Mouse (Mus musculus) CH12.LX (cell line): Measurements from ENCODE around the gene Prrg2.
"Not testable (repeated sequence)": the region's sequence is repeated elsewhere in the genome, so short reads cannot be mapped to it uniquely, and the experiment has no call there.

Source experiments
- CTCF ChIP-seq, 2 experiments: IDR thresholded peaks in 1 of 2; conservative IDR thresholded peaks in 1 of 2; 2 replicates each; pipeline ENCODE4 v1.5.1; 2011 to 2012; ENCODE audit warnings: low read depth in 2 of 2, low read length in 2 of 2, improper control_type of control experiment in 1 of 2, inconsistent platforms in 1 of 2, mild to moderate bottlenecking in 1 of 2, moderate library complexity in 1 of 2
- E2F4 ChIP-seq: IDR thresholded peaks from 2 replicates; pipeline ENCODE4 v1.6.1; 2011; ENCODE audit warnings: low read depth, low read length, improper control_type of control experiment; ENCODE audit not compliant: insufficient replicate concordance
- HCFC1 ChIP-seq: IDR thresholded peaks from 2 replicates; pipeline ENCODE4 v1.6.1; 2012; ENCODE audit warnings: low read depth, mild to moderate bottlenecking, inconsistent platforms, low read length, improper control_type of control experiment
- JUN ChIP-seq: IDR thresholded peaks from 2 replicates; pipeline ENCODE4 v1.6.1; 2011; ENCODE audit warnings: low read depth, mild to moderate bottlenecking, low read length, improper control_type of control experiment, moderate library complexity; ENCODE audit not compliant: insufficient read depth
- MAX ChIP-seq: IDR thresholded peaks from 2 replicates; pipeline ENCODE4 v1.6.1; 2011; ENCODE audit warnings: low read length, improper control_type of control experiment
- MAZ ChIP-seq: IDR thresholded peaks from 2 replicates; pipeline ENCODE4 v1.6.1; 2012; ENCODE audit warnings: low read depth, mild to moderate bottlenecking, inconsistent platforms, low read length, improper control_type of control experiment, moderate library complexity
- NRF1 ChIP-seq: IDR thresholded peaks from 2 replicates; pipeline ENCODE4 v1.6.1; 2014; ENCODE audit warnings: low read depth, mild to moderate bottlenecking, inconsistent platforms, low read length, improper control_type of control experiment, moderate library complexity
- POLR2A ChIP-seq: IDR thresholded peaks from 2 replicates; pipeline ENCODE4 v1.6.1; 2011; ENCODE audit warnings: low read depth, mild to moderate bottlenecking, improper control_type of control experiment, low read length
- POLR2AphosphoS2 ChIP-seq: IDR thresholded peaks from 2 replicates; pipeline ENCODE4 v1.6.1; 2011; ENCODE audit warnings: low read depth, low read length, improper control_type of control experiment
- SMC3 ChIP-seq: IDR thresholded peaks from 2 replicates; pipeline ENCODE4 v1.6.1; 2011; ENCODE audit warnings: low read depth, low read length, improper control_type of control experiment
- USF1 ChIP-seq: IDR thresholded peaks from 2 replicates; pipeline ENCODE4 v1.6.1; 2014; ENCODE audit warnings: low read depth, mild to moderate bottlenecking, inconsistent platforms, low read length, improper control_type of control experiment
- ZC3H11A ChIP-seq: IDR thresholded peaks from 2 replicates; pipeline ENCODE4 v1.6.1; 2012; ENCODE audit warnings: low read depth, mild to moderate bottlenecking, inconsistent platforms, low read length, improper control_type of control experiment
- ZKSCAN1 ChIP-seq: IDR thresholded peaks from 2 replicates; pipeline ENCODE4 v1.6.1; 2012; ENCODE audit warnings: low read depth, inconsistent platforms, low read length, improper control_type of control experiment, borderline replicate concordance

DNA sequence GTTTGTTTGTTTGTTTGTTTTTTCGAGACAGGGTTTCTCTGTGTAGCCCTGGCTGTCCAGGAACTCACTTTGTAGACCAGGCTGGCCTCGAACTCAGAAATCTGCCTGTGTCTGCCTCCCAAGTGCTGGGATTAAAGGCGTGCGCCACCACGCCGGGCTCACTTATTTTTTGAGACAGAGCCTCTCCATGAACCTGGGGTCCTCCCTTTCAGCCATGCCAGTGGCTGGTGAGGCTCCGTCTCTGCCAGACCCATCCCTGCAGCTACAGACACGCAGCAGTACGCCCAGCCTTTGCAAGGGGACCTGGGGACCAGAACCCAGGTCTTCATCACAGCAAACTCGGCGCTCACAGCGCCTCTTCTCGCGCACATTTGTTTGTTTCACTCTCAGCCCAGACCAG lies 33.5 kb upstream of the Prrg2 start:
- TF ChIP-seq USF1; CTCF (conservative IDR thresholded peaks at IDR 0.05 in 1 of 2, IDR thresholded peaks at IDR 0.05 in 1 of 2; ENCODE audit: low read depth in 2 of 2, low read length in 2 of 2); MAX; E2F4; ZKSCAN1; HCFC1; NRF1; SMC3; MAZ; POLR2A; JUN; POLR2AphosphoS2; ZC3H11A: not testable (repeated sequence)
